Mouse (Mus musculus) urinary bladder, postnatal 0 days (tissue): ENCODE data around the gene Micu1. TPM values are rescaled to one million over a fixed set of nuclear protein-coding genes. Genes with fewer than 3 reads are reported as not detected.

ENCODE experiments used
- polyA plus RNA-seq: library from polyadenylated mRNA; unstranded; fragments of >200 nt; fragmentation: Nextera tagmentation; extraction: Ambion mirVana; gene quantifications from 2 replicates; pipeline ENCODE4 v1.2.1, GENCODE M21; 2015

The Micu1 gene
- 59.2 and 62.7 TPM in 2 replicates for polyA plus RNA-seq

GRCm38 (mm10) chr10:59702207-59703032, at the start of gene Micu1:
Gene Micu1 (plus strand): TSS chr10:59702477.

GRCm38 (mm10) chr10:59879255-59880028, 177.2 kb downstream of the Micu1 start, which contains the start of gene Dnajb12:
Gene Dnajb12 (plus strand): TSS chr10:59879556.

Other genes with a start within 250 kb of the Micu1 start
- gene Gm10322, start 86.4 kb upstream of the Micu1 start, polyA plus RNA-seq: not detected in 2 replicates
- 83.1 and 98.8 TPM in 2 replicates for gene Mcu, start 85.8 kb upstream of the Micu1 start, polyA plus RNA-seq
- gene Dnajb12, start 177.1 kb downstream of the Micu1 start, polyA plus RNA-seq: 21.6 and 23.3 TPM in 2 replicates
- 10.4 and 11.5 TPM in 2 replicates for gene Ddit4, start 249.4 kb downstream of the Micu1 start, polyA plus RNA-seq